Mouse (Mus musculus): Measurements from ENCODE around the gene Scrn2. TPM values are rescaled to one million over a fixed set of nuclear protein-coding genes. Genes with fewer than 3 reads are reported as not detected.

Gene Scrn2
- total RNA-seq (2014; fragmentation: Nextera tagmentation) (12.2 and 22.1 TPM in 2 replicates), total RNA-seq (2017) (22.0 and 30.0 TPM in 2 replicates)

- peak; percentile 87 for ATAC-seq (replicated peaks; ENCODE audit: poor library complexity, severe bottlenecking)
These were observed at the start of gene Scrn2 for GRCm38 (mm10) chr11:97029686-97030417. Gene Scrn2 (plus strand): TSS chr11:97029938.

- no peak for ATAC-seq (replicated peaks; ENCODE audit: poor library complexity, severe bottlenecking)
These were observed 49.7 kb upstream of the Scrn2 start for GRCm38 (mm10) chr11:96980021-96980420.

DNA sequence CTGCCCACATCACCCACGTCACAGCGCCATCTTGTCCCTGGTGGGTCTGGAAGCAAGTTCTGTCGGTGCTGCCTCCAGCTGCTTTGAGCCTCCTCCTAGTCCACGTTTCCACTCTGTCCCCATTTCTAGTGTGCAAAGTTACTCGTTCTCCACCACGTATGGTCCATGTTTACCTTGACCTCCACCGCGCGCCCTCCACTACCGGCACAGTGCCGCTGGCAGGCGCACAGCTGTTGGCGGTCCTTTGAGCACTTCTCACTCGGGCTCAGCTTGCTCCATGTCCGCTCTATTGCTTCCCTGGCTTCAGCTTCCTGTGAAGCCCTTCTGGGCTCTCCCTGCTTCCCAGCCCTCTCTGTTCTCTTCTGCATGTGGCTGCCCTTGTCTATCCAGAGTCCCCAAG is 48.3 kb upstream of the Scrn2 start:
- ATAC-seq (replicated peaks; ENCODE audit: poor library complexity, severe bottlenecking), result no peak

DNA sequence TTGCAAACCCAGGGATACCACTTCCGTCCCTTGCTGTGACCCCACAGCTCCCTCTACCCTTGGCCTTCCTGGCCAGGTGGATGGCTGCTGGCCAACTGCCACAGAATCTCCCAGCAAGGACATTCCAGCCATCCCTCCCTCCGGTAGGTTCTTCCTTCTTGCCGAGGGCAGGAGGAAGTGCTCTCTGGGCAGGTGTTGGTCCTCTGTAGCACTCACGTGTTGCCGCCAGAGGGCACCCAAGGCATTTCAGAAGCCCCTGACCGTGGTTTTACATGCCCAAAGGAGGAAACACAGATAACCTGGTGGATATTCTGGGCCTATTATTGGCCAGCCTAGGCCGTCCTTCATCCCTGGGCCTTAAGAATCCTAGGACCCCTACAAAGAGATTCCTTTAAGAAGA is 47.4 kb upstream of the Scrn2 start:
- peak; percentile 33 for ATAC-seq (replicated peaks; ENCODE audit: poor library complexity, severe bottlenecking)

DNA sequence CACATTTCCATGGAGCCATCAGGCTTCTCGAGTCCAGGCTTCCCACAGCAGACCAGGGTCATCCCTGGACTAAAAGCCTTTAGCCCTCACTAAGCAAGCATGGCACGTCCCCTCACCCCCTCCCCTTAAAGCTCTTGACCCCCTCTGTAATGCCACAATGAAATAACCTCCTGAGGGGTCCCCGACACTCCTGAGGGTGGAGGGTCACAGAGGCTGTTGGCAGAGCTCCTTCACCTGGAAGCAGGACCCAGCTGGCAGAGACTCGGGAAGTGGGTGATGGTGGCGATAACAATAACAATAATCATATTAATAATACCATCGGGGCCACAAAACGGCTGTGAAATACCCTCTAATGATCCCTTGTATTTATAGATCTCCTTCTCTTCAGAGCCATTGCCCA is 46.9 kb upstream of the Scrn2 start, which contains the start of gene Sp2:
Sp2 (minus strand) TSS at position 101 of the 400 bp plus-strand sequence.
- ATAC-seq (replicated peaks; ENCODE audit: poor library complexity, severe bottlenecking), result no peak

- ATAC-seq (replicated peaks; ENCODE audit: poor library complexity, severe bottlenecking), result no peak
These were observed 44.8 kb upstream of the Scrn2 start for GRCm38 (mm10) chr11:96984903-96985302.

DNA sequence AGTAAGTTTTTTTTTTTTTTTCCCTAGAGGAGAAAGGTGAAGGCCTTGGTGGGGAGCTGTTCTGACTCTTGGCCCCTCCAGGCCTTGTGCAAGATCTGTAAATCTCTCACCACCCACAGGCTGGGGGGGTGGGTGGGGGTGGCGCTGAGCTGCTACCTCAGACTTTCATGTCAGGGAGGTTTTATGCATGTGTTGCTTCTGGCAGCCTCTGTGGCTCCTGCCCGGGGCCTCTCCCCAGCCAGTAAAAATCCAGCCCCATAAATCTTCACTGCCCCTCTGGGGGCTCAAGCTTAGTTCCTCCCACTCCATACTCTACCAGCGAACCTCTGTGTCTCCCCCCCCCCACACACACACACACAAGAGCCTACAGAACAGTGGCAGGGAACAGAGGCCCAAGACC is 43.3 kb upstream of the Scrn2 start:
- no peak for ATAC-seq (replicated peaks; ENCODE audit: poor library complexity, severe bottlenecking)

GRCm38 (mm10) chr11:96987873-96988655 is 41.7 kb upstream of the Scrn2 start:
- peak; percentile 60 for ATAC-seq (replicated peaks; ENCODE audit: poor library complexity, severe bottlenecking)

- no peak for ATAC-seq (replicated peaks; ENCODE audit: poor library complexity, severe bottlenecking)
These were observed 38.2 kb upstream of the Scrn2 start for GRCm38 (mm10) chr11:96991501-96991900.

GRCm38 (mm10) chr11:96992722-96993311 is 36.9 kb upstream of the Scrn2 start:
- ATAC-seq (replicated peaks; ENCODE audit: poor library complexity, severe bottlenecking), result no peak

- ATAC-seq (replicated peaks; ENCODE audit: poor library complexity, severe bottlenecking), result no peak
These were observed 34.7 kb upstream of the Scrn2 start for GRCm38 (mm10) chr11:96995031-96995430.

DNA sequence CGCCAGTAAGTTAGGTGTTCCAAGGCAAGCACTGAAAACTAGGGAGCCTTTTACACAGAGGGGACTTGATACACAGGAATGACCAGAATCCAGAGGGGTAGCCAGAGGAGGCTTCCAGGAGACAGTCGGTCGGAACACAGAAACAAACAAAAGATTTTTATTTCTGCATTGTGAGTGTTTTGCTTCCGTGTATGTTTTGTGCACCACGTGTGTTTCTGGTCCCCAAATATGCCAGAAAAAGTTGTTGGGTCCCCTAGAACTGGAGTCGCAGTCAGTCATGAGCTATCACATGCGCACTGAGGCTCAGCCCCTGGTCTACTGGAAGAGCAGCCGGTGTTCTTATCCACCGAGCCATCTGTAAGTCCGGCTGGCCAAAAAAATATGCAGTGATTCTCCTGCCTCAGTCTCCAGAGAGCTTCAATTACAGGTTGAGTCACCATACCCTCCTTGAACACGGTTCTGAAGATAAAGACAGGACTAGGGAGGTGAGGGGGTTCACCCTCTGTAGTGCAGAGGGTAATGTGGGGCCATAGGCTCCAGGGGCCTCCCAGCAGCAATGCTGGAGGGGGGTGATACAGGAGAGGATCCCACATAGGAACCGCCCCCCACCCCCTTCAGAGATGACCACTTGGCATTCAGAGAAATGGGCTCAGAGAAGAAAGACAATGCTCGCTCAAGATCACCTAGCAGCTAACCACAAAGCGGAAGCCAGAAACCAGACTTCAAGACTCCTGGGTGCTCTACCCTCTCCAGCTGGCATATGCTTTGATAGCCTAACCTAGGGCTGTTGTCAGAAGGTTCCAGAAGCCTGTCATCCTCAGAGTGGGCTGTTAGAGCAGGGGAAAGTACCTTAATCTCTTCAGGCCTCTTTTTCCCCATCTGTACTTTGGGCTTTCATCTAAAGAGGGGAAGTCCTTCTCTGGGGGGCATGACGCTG is 33.6 kb upstream of the Scrn2 start:
- ATAC-seq (replicated peaks; ENCODE audit: poor library complexity, severe bottlenecking), result no peak; the same call in 1 of the 2 replicates

- ATAC-seq (replicated peaks; ENCODE audit: poor library complexity, severe bottlenecking), result no peak
These were observed 32.9 kb upstream of the Scrn2 start for GRCm38 (mm10) chr11:96996773-96997379.

DNA sequence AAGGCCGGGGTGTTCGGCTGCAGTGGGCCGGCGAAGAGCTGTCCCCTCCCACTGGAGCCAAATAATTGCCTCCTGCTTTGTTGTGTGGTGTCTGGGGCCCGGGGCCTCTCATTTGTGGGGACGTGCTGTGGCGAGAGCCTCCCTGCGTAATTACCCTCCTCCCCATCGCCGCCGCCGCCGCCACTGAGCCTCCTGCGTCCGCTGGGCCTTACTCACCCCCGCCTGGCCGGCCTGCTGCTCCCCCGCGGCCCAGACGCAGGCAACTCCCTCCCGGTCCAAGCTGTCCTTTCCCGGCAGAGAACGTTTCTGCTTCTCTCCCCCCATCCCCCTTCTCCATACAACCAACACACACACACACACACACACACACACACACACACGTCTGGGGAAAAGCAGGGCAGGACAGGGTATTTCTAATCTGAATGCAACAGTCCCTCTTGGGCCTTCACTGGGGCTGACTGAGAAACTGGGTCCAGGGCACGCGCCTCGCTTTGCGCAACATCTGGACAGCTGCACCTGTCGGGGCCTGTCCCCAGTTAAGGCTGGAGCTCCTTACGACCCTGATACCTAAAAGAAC is 32.3 kb upstream of the Scrn2 start:
- no peak for ATAC-seq (replicated peaks; ENCODE audit: poor library complexity, severe bottlenecking)

- ATAC-seq (replicated peaks; ENCODE audit: poor library complexity, severe bottlenecking), result peak; percentile 63
These were observed 26.6 kb upstream of the Scrn2 start for GRCm38 (mm10) chr11:97003170-97003569.

DNA sequence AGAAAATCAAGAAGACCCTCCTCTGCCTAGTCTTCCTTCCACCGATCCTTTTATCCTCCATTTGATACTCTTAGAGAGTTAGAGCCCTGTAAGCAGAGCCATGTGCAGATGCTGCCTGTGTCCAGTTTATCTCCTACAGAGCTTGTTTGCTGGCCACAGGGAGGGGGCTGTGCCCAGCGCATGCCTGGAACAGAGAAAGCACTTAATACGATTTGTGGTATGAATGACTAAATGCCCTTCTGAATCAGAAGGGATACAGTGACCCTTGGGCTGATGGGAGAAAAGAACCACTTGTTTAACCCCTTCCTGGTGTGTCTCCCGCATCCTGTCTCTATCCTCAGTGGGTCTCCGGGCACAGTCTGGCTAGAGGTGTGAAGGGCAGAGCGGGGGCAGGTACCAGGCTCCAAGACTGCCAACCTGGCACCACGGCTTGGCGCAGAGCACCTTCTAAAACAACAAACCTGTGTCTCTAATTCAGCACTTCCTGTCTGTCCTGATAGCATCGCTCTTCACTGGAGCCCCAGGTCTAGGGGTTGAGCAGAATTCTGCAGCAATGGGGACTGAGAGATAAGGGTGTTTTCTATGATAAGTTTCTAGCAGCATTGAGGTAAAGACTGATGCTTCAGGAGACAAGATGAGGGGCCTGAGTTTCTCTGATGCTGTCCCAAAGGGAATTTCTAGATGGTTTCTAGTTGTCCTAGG is 22.5 kb upstream of the Scrn2 start:
- no peak for ATAC-seq (replicated peaks; ENCODE audit: poor library complexity, severe bottlenecking)

DNA sequence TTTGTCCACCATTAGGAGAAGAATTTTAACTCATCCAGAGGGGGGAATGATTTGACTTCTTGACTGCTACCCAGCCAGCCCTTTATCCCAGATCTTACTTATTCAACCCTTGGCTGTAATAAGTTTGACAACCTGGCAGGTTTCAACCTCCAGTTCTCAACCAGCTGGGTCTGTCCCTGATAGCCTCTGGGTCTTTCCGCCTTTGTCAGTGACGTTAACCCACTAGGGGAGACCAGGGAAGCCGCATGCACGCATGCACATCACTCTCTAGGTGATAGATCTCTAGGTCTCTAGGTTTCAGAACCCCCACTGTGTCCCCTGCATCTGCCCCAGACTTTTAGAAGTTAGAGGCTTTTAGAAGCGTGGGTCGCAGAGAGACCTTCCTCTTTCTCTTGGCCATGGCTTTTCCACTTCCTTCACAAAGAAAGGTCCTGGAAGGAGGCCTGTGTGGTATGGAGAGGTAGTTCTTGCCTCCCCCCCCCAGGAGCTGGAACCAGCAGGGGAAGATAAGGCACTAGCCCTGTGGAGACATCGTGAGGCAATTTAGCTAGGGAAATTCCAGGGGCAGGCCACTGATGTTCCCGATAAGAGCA is 20.4 kb upstream of the Scrn2 start:
- ATAC-seq (replicated peaks; ENCODE audit: poor library complexity, severe bottlenecking), result 0 out of 2 replicates have a peak, but pooled peaks have one; percentile 17

DNA sequence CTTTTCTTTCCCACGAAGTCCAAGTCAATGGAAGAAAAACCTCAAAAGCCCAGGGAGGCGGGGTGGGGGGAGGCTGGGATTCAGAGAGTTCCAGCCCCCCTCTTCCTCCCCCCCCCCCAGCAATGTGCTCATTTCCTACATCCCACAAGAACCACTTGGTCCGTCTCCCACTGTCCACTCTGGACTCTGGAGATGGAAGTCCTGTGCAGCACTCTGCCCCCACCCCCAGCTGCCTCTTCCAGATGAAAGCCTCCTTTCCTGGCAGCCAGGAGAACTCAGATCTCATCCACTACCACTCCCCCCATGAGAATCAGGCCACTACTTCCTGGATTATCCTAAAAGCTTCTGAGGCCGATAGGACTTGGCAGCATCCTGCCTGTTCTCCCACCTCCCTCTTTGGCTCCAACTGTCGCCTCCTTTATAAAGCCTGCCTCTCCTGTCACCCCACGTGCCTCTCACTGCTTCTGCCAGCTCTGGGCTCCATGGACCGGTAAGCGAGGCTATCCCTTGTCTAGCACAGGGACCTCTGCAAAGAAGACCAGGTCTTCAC is 16.5 kb upstream of the Scrn2 start, which contains the start of gene Sp6:
Sp6 (plus strand) TSS at position 274 of the 550 bp plus-strand sequence.
- no peak for ATAC-seq (replicated peaks; ENCODE audit: poor library complexity, severe bottlenecking)

Data from granulocyte monocyte progenitor cell, adult 5-6 weeks (primary cell).